Mouse (Mus musculus): ENCODE measurements at regions not wholly inside any gene's neighbourhood (a gene's known extent, or its start where the extent isn't known, plus 50 kb on each side); places are given as distances from the start of the nearest gene placed in this dataset.

- no peak for DNase-seq
Measured at GRCm38 (mm10) chr16:5829071-5829470, 56.1 kb upstream of the Rbfox1 start.

DNA sequence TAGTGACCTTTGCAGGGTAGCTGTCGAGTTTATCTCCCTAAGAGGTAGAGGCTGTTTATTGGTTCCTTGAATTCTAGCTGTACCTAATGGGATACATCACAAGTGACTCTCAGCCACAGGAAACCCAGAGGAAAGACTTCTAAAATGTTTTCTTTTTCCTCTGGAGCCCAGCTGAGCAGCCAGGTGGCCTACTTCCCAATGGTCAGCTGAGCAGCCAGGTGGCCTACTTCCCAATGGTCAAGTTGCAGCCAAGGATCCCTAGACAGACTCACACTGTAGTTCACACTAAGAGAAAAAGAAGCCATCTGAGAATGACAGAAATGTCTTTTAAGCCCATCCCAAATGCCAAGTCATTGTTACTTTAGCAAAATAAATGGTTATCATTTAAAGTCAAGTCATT is 61.8 kb upstream of the Rbfox1 start:
- DNase-seq, result peak; percentile 23

DNA sequence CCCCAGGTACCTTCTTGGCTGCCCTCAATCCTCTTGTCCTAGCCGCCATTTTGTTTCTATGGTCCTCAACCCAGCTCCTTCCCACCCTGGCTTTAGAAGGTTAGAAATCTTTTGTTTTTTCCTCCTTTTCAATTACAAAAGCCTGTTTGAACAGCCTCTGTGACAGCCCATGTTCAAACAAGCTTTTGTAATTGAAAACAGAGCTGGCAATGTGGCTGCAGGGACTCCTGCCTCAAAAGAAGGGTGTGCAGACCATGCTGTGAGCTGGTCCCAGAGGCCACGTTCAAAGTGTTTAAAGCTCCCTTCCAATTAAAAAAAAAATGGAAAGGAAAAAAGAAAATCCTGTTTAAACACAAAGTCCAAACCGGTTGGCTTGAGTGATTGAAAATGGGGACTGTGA is 68.0 kb upstream of the Rbfox1 start:
- no peak for DNase-seq

- DNase-seq, result no peak
Measured at GRCm38 (mm10) chr16:5812245-5812820, 72.8 kb upstream of the Rbfox1 start.

DNA sequence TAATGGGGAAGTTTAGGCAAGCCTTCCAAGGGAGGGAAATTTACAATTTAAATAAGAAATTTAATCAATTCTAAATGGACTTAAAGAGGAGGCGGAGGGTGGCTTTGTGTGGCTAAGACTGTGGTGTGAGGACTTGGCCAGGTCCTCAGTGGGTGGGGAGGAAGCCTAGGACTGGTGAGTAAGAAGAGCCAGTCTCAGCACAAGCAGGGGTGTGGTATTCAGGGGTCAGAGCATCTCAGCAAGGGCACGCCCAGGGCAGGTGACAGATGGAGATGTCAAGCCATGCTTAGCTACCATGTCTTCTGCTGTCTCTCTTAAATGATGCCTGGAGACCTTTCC is 73.5 kb upstream of the Rbfox1 start:
- DNase-seq, result peak; percentile 12

- peak; percentile 67 for DNase-seq
Measured at GRCm38 (mm10) chr16:5810986-5811653, 74.0 kb upstream of the Rbfox1 start.

DNA sequence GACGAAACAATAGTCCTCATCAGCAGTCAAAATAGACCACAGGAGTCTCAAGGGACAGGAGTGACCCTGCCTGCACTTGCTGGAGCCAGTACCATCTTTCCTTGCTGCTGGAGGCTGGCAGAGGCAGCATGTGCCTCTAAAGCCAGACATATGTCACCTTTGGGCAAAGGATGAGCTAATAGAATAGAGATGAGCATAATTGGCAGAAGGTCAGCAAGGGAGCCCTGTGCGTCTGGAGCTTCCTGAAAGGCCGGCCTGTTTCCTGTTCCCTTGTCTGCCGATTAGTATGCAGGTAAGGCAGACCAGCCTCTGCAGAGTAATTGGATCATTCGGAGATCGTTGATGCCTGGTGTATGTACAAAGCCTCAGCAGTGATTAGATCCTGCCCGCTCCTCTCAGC is 87.0 kb upstream of the Rbfox1 start:
- peak; percentile 67 for DNase-seq

GRCm38 (mm10) chr16:5792216-5792615 is 92.9 kb upstream of the Rbfox1 start:
- DNase-seq, result no peak

DNA sequence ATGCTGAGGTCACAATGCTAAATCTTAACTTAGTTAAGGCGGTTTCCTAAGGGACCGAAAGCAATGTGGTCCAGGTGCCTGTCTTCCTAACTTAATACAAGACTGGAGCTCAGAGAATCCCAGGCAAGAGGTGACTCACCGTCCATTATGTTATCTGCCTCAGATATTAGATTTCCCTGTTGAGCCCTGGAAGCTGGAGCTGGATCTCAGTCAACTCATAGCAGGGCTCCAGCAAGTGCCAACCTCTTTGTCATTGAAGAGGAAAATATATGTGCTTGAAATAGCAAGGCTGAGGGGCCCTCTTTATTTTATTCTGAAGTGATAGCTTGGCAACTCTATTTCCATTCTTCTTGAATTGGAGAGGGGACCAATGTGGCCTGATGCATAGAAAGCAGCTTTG is 95.0 kb upstream of the Rbfox1 start:
- DNase-seq, result peak; percentile 27

DNA sequence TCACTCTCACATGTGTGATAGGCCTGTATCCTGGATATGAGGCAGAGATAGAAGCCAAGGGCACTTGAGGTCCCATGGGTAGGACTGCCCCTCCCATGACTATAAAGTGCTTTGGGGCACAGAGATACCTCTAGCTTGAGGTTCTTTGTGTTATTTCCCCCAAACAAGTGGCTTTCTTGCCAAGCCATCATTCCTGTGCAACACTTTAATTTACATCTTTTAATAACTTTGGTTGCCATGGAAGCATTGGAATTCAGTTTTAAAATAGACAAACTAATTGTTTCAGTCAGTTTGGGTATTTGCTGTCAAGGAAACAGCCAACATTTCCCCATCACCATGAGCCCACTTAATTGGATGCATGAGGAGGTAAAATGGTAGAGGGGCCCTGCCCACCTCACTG is 97.9 kb upstream of the Rbfox1 start:
- DNase-seq, result no peak

DNA sequence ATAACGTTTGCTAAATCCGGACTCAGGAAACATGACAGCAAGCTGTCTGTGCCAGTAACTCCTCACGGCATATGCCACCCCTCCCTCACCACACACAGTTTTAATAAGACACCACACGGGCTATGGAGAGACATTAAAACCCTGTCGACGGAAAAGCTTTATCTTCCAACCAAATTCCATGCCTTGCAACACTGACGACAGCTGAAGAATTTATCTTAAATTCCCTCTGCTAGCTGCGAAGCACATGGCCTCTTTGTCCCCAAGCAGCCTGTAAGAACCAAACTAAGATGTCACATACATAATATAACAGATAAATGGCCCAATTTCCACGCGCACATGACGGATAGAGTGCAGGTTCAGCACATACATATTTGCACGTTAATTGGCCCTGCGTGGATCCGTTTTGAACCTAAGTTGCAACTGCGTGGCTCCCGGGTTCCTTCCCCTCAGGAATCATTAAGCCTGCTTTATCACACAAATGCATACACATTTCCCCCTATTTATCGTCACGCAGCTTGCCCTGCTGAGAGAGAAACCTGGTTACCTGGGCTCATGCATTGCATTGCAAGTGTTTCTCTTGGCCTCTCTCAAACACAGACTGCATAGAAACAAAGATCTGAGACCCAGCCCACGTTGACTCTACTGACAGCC is 118.3 kb upstream of the Rbfox1 start:
- DNase-seq, result no peak

DNA sequence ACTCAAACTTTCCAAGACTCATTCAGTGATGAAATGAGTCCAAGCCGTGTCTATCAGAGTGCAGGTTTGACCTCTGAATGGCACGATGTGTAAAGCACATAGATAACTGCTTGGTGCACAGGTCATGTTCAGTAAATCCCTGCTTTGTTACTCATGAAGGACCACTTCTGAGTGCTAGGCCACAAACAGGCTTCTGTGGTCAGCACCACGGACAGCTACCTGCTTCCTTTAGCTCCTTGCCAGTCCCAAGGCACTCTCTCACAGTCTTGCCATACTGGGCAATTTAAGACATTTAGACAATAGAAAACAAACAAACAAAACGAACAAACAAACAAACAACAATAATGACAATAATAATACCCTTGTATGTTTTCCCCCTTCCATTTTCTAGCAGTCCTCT is 120.0 kb upstream of the Rbfox1 start:
- DNase-seq, result no peak

- DNase-seq, result no peak
Measured at GRCm38 (mm10) chr16:5760821-5761220, 124.3 kb upstream of the Rbfox1 start.

- DNase-seq, result no peak
Measured at GRCm38 (mm10) chr16:5759021-5759420, 126.1 kb upstream of the Rbfox1 start.

GRCm38 (mm10) chr16:5742716-5743507 is 142.2 kb upstream of the Rbfox1 start:
- DNase-seq, result no peak

- DNase-seq, result no peak
Measured at GRCm38 (mm10) chr16:5740776-5741175, 144.4 kb upstream of the Rbfox1 start.

DNA sequence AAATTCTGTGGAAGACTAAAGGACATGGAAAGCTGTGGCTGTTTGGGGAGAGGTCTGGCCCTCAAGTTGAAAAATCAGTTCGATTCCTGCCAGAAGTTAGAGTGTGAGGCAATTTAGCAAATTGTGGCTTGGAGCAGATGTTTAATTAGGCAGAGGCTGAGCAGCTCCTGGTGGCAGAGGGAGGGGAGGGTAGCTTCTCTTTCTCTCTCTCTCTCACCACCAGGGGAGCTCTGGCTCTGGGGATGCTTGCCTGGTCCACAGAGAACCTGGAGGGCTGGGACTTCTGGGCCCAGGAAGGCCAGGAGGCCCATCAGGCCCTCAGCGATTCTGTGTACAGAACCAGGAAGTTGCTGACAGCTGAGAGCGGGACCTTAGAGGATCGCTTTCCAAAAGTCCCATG is 151.5 kb upstream of the Rbfox1 start:
- DNase-seq, result no peak

- no peak for DNase-seq
Measured at GRCm38 (mm10) chr16:5722506-5722905, 162.6 kb upstream of the Rbfox1 start.

- peak; percentile 12 for DNase-seq
Measured at GRCm38 (mm10) chr16:5713476-5713875, 171.7 kb upstream of the Rbfox1 start.

- DNase-seq, result no peak
Measured at GRCm38 (mm10) chr16:5709831-5710230, 175.3 kb upstream of the Rbfox1 start.

- DNase-seq, result no peak
Measured at GRCm38 (mm10) chr16:5700731-5701255, 184.4 kb upstream of the Rbfox1 start.

DNA sequence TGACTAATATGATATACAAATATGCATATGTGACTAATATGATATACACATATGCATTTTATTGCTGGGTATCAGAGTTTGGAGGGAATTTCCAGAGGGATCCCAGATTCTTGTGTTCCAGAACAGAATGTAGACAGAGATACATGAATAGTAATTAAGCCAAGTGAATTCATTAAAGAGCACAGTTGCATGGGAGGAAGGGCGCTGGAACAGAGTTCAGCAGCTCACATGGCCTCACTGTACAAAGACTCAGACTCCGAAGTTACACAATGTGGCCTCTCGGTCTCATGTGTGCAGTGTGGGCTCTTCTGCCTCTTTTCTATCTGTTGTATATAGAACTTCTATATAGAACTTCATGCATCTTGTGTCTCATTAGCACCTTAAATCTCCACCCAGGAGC is 196.8 kb upstream of the Rbfox1 start:
- no peak for DNase-seq

DNA sequence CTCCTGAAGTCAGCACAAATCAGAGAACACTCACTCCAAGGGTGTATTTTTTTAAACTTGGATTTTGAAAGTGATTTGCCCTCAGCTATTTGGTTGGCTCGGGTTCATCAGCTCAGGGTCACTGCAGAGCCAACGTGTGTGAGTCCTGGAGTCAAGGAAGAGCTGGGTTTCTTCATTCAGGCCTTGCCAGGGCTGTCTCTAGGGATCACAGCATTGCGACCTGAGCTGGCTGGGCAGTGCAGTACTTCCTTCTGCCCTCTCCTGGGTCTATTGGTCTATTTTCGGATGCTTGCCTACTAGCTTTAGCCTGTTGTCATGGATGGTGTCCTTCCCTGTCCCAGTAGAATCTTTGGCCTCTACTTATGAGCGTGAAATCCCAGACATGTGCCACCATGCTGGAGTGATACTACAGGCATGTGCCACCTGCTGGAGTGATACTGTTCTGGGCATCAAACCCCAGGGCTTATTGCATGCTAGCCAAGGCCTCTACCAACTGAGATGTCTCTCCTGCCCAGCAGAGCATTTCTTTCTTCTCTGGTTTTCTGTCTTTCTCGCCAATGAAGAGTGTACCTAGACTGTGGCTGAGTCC is 211.7 kb upstream of the Rbfox1 start:
- no peak for DNase-seq

All from cerebellum, adult 11 months (tissue).